Mouse (Mus musculus): Measurements from ENCODE around the gene Ptger3. TPM values are rescaled to one million over a fixed set of nuclear protein-coding genes. Genes with fewer than 3 reads are reported as not detected.

Gene Ptger3
- total RNA-seq (2014; rRNA removed) (0.20 and 0.28 TPM in 2 replicates), polyA plus RNA-seq (2012; rRNA removed) (0.20 and 0.27 TPM in 2 replicates)

DNA sequence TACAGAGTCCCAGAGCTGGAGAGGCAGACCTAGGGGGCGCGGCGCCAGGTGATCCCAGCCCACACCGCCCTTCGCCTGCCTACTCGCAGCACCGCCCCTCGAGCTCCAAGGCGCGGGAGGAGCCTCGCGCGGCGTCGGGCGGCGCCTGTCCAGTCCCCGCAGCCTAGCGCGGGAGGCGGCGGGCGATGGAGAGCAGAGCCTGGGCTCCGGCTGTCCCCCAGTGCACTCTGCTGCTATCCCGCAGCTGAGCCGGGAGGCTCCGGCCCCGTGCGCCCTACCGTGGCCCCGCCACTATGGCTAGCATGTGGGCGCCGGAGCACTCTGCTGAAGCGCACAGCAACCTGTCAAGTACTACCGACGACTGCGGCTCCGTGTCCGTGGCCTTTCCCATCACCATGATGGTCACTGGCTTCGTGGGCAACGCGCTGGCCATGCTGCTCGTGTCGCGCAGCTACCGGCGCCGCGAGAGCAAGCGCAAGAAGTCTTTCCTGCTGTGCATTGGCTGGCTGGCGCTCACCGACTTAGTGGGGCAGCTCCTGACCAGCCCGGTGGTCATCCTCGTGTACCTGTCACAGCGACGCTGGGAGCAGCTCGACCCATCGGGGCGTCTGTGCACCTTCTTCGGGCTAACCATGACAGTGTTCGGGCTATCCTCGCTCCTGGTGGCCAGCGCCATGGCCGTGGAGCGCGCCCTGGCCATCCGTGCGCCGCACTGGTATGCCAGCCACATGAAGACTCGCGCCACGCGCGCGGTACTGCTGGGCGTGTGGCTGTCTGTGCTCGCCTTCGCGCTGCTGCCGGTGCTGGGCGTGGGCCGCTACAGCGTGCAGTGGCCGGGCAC is at the start of gene Ptger3:
Gene Ptger3 (plus strand): TSS at position 168 of the 841 bp plus-strand sequence.
- under 1% methylated on average over 84 of the region's 84 CpGs for WGBS
- Histone ChIP-seq H3K27me3 (ENCODE audit: control insufficient read depth, insufficient read depth, low read length) (peaks cover 14% of the 10 kb centered on the region), H3K27ac (replicated peaks; ENCODE audit: insufficient read depth, low read depth, low read length) (no peak within 1 kb of the TSS), H3K36me3 (ENCODE audit: control insufficient read depth, insufficient read depth, low read length) (no peaks in the 10 kb centered on the region), H3K9ac (ENCODE audit: low read depth, low read length) (no peak within 1 kb of the TSS), H3K4me1 (ENCODE audit: control insufficient read depth, insufficient read depth, low read length) (peaks cover 3% of the 10 kb centered on the region; the same call in 1 of the 2 replicates), H3K4me3 (ENCODE audit: insufficient read depth, low read depth, low read length) (peak within 1 kb of the TSS; percentile 62; the same call in 1 of the 2 replicates), H3K79me2 (ENCODE audit: control insufficient read depth, insufficient read depth, low read length) (no peaks in the 10 kb centered on the region)
- TF ChIP-seq CTCF (IDR thresholded peaks at IDR 0.05; ENCODE audit: low read depth, low read length) (no peak), POLR2A (IDR thresholded peaks at IDR 0.05; ENCODE audit: extremely low read depth, insufficient read depth, low read length) (no peak)
- no peak for DNase-seq (ENCODE audit: extremely low read depth, low read depth, low spot score)

DNA sequence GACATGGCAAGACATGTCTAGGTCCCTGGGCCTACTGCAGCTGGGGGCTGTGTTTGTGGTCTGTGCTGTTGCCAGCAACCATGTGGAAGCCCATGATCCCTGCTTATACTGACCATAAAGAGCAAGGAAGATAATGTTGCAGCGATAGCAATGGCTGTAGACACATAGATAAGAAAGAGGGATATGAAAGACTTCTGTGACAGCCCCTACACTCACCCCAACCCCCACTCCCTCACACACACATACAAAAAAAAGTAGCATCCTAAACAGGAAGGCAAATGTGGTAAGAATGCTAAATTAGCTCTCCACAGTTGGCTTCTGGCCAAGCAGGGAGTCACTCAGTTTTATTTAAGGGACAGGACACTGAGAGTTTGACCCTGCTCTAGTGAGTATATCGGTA is 48.7 kb upstream of the Ptger3 start:
- H3K4me1 ChIP-seq (ENCODE audit: control insufficient read depth, insufficient read depth, low read length) = no peaks in the 10 kb centered on the region
- no peak overlapping the region for H3K4me3 ChIP-seq (ENCODE audit: insufficient read depth, low read depth, low read length)
- no peak overlapping the region for H3K27ac ChIP-seq (replicated peaks; ENCODE audit: insufficient read depth, low read depth, low read length)
- TF ChIP-seq POLR2A (IDR thresholded peaks at IDR 0.05; ENCODE audit: extremely low read depth, insufficient read depth, low read length) = no peak
- no peak for TF ChIP-seq CTCF (IDR thresholded peaks at IDR 0.05; ENCODE audit: low read depth, low read length)
- no peak for DNase-seq (ENCODE audit: extremely low read depth, low read depth, low spot score)
- no peaks in the 10 kb centered on the region for H3K79me2 ChIP-seq (ENCODE audit: control insufficient read depth, insufficient read depth, low read length)
- no peaks in the 10 kb centered on the region for H3K27me3 ChIP-seq (ENCODE audit: control insufficient read depth, insufficient read depth, low read length)
- WGBS = 62% methylated on average over 2 of the region's 2 CpGs
- no peak overlapping the region for H3K9ac ChIP-seq (ENCODE audit: low read depth, low read length)
- no peaks in the 10 kb centered on the region for H3K36me3 ChIP-seq (ENCODE audit: control insufficient read depth, insufficient read depth, low read length)

DNA sequence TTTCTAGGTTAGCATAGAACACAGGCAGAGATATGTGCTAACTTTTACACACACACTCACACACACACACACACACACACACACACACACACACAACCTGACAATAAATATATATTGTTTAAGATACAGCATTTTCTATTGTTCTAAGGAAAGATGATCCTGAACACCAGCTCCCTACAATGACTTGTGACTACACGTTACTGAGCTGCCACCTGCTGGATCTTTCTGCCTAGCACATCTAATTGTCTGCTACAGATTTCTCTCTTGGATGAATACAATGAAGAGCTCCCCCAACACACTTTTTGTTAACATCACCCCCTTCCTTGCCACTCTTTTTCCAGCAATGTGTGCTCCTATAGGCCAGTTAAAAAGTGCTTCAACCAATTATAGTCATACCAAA is 46.3 kb upstream of the Ptger3 start:
- TF ChIP-seq CTCF (IDR thresholded peaks at IDR 0.05; ENCODE audit: low read depth, low read length) = peak; percentile 59
- TF ChIP-seq POLR2A (IDR thresholded peaks at IDR 0.05; ENCODE audit: extremely low read depth, insufficient read depth, low read length) = no peak
- DNase-seq (ENCODE audit: extremely low read depth, low read depth, low spot score) = peak; percentile 39
- no peak overlapping the region for H3K4me3 ChIP-seq (ENCODE audit: insufficient read depth, low read depth, low read length)
- no peaks in the 10 kb centered on the region for H3K79me2 ChIP-seq (ENCODE audit: control insufficient read depth, insufficient read depth, low read length)
- H3K4me1 ChIP-seq (ENCODE audit: control insufficient read depth, insufficient read depth, low read length) = no peaks in the 10 kb centered on the region
- WGBS = 0% methylated on average over 1 of the region's 1 CpGs
- no peak overlapping the region for H3K9ac ChIP-seq (ENCODE audit: low read depth, low read length)
- no peak overlapping the region for H3K27ac ChIP-seq (replicated peaks; ENCODE audit: insufficient read depth, low read depth, low read length)
- no peaks in the 10 kb centered on the region for H3K36me3 ChIP-seq (ENCODE audit: control insufficient read depth, insufficient read depth, low read length)
- no peaks in the 10 kb centered on the region for H3K27me3 ChIP-seq (ENCODE audit: control insufficient read depth, insufficient read depth, low read length)

DNA sequence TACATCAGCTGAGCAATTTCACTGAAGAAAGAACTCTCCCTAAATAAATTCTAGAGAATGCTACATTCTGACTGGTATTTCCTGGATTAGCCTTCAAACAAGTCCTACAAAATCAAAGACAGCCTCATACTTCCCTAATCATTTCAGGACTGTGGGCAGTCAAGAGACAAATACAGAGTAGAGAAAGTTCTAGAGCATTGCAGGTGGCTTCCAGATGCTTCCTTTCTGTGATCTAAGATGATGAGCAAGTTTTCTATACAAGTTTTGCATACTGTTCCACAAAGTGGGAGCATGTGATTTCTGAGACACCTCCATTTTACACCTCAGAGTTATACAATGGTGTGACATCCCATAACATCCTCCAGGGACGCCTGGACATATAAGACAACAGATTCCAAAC is 42.9 kb upstream of the Ptger3 start:
- Histone ChIP-seq H3K9ac (ENCODE audit: low read depth, low read length) (no peak overlapping the region), H3K27me3 (ENCODE audit: control insufficient read depth, insufficient read depth, low read length) (no peaks in the 10 kb centered on the region), H3K27ac (replicated peaks; ENCODE audit: insufficient read depth, low read depth, low read length) (no peak overlapping the region), H3K79me2 (ENCODE audit: control insufficient read depth, insufficient read depth, low read length) (no peaks in the 10 kb centered on the region), H3K4me3 (ENCODE audit: insufficient read depth, low read depth, low read length) (no peak overlapping the region), H3K4me1 (ENCODE audit: control insufficient read depth, insufficient read depth, low read length) (no peaks in the 10 kb centered on the region), H3K36me3 (ENCODE audit: control insufficient read depth, insufficient read depth, low read length) (no peaks in the 10 kb centered on the region)
- DNase-seq (ENCODE audit: extremely low read depth, low read depth, low spot score) = no peak
- TF ChIP-seq CTCF (IDR thresholded peaks at IDR 0.05; ENCODE audit: low read depth, low read length) = no peak
- TF ChIP-seq POLR2A (IDR thresholded peaks at IDR 0.05; ENCODE audit: extremely low read depth, insufficient read depth, low read length) = no peak
- 18% methylated on average over 1 of the region's 1 CpGs for WGBS

GRCm38 (mm10) chr3:157531585-157531984 is 35.1 kb upstream of the Ptger3 start:
- Histone ChIP-seq H3K27me3 (ENCODE audit: control insufficient read depth, insufficient read depth, low read length) (peaks cover 12% of the 10 kb centered on the region; the same call in 1 of the 2 replicates), H3K79me2 (ENCODE audit: control insufficient read depth, insufficient read depth, low read length) (peaks cover 6% of the 10 kb centered on the region; the same call in 1 of the 2 replicates), H3K4me1 (ENCODE audit: control insufficient read depth, insufficient read depth, low read length) (peaks cover 10% of the 10 kb centered on the region; the same call in 1 of the 2 replicates), H3K4me3 (ENCODE audit: insufficient read depth, low read depth, low read length) (no peak overlapping the region), H3K27ac (replicated peaks; ENCODE audit: insufficient read depth, low read depth, low read length) (no peak overlapping the region), H3K36me3 (ENCODE audit: control insufficient read depth, insufficient read depth, low read length) (peaks cover 3% of the 10 kb centered on the region; the same call in 1 of the 2 replicates), H3K9ac (ENCODE audit: low read depth, low read length) (no peak overlapping the region)
- 84% methylated on average over 2 of the region's 2 CpGs for WGBS
- TF ChIP-seq CTCF (IDR thresholded peaks at IDR 0.05; ENCODE audit: low read depth, low read length) (no peak), POLR2A (IDR thresholded peaks at IDR 0.05; ENCODE audit: extremely low read depth, insufficient read depth, low read length) (no peak)
- DNase-seq (ENCODE audit: extremely low read depth, low read depth, low spot score) = no peak
